In the genomic region with DNA sequence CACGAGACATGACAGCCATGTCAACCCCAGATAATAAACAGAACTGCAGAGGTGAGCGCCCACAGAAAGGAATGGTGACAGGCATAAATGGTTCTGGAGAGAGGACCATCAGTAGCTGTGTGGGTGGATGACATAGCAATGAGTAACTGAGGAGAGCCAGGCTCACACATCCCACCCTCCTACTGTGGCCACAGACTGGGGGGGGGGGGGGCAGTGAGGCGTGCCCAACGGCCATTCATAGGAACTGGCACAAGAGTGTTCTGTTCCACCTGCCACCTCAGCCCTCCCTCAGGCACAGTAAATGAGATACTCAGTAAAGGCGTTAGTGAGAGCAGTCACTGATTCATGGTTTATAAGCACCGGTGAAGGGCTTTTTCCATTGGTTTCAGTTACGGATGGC, we compare ENCODE assay signal across 22 mouse cellular contexts. TPM values are rescaled to one million over a fixed set of nuclear protein-coding genes. Genes with fewer than 3 reads are reported as not detected.
DNase-seq lines count a peak whose midpoint lies in the region; ATAC-seq and TF ChIP-seq lines count a peak whose summit lies in the region.
"Had no signal": no experiment of that assay in that cellular context is flagged by ENCODE, and none has a peak within 500 bp of the region (broad histone marks: within the 10 kb centered on the region; RNA-seq: fewer than 3 reads in every experiment).

No protein-coding gene starts in this region.

- no peaks in the 10 kb centered on the region for H3K4me1 ChIP-seq in intestine, embryonic 14.5 days (replicated peaks; ENCODE audit: control insufficient read depth, insufficient read depth, low read length)
- no peaks in the 10 kb centered on the region for H3K4me1 ChIP-seq in intestine, postnatal 0 days (replicated peaks; ENCODE audit: control insufficient read depth, insufficient read depth, low read length)
- H3K4me1 ChIP-seq in limb, embryonic 15.5 days, result no peaks in the 10 kb centered on the region
- no peaks in the 10 kb centered on the region for H3K4me1 ChIP-seq in limb, embryonic 10.5 days
- H3K4me1 ChIP-seq: embryonic facial prominence, embryonic 12.5 days; forebrain, embryonic 15.5 days; heart, embryonic 12.5 days had no signal

- no peak for TF ChIP-seq CTCF in intestine, postnatal 0 days (IDR thresholded peaks at IDR 0.05; ENCODE audit: low read depth)
- no peak for TF ChIP-seq CTCF in Patski (IDR thresholded peaks at IDR 0.05)

- H3K27me3 ChIP-seq in intestine, embryonic 14.5 days (replicated peaks; ENCODE audit: control insufficient read depth, insufficient read depth, low read length), result no peaks in the 10 kb centered on the region
- no peaks in the 10 kb centered on the region for H3K27me3 ChIP-seq in intestine, postnatal 0 days (replicated peaks; ENCODE audit: control insufficient read depth, insufficient read depth, low read length)
- no peaks in the 10 kb centered on the region for H3K27me3 ChIP-seq in limb, embryonic 15.5 days
- no peaks in the 10 kb centered on the region for H3K27me3 ChIP-seq in limb, embryonic 10.5 days (ENCODE audit: low read depth, poor library complexity, severe bottlenecking)
- no peaks in the 10 kb centered on the region for H3K27me3 ChIP-seq in Patski
- H3K27me3 ChIP-seq: forebrain, embryonic 15.5 days had no signal

- H3K9ac ChIP-seq in intestine, embryonic 14.5 days (ENCODE audit: low read length), result no peak overlapping the region
- no peak overlapping the region for H3K9ac ChIP-seq in intestine, postnatal 0 days (ENCODE audit: low read depth, low read length)
- no peak overlapping the region for H3K9ac ChIP-seq in limb, embryonic 15.5 days
- H3K9ac ChIP-seq: embryonic facial prominence, embryonic 12.5 days; forebrain, embryonic 15.5 days; heart, embryonic 12.5 days had no signal

- no peaks in the 10 kb centered on the region for H3K36me3 ChIP-seq in intestine, embryonic 14.5 days (ENCODE audit: control insufficient read depth, insufficient read depth, low read length)
- H3K36me3 ChIP-seq in intestine, postnatal 0 days (ENCODE audit: control insufficient read depth, insufficient read depth), result no peaks in the 10 kb centered on the region
- H3K36me3 ChIP-seq in limb, embryonic 15.5 days, result no peaks in the 10 kb centered on the region
- H3K36me3 ChIP-seq in limb, embryonic 10.5 days, result no peaks in the 10 kb centered on the region
- H3K36me3 ChIP-seq: embryonic facial prominence, embryonic 12.5 days; forebrain, embryonic 15.5 days; heart, embryonic 12.5 days had no signal

- 82% methylated on average over 7 of the region's 7 CpGs for WGBS in intestine, embryonic 14.5 days
- WGBS in intestine, postnatal 0 days, result 84% methylated on average over 7 of the region's 7 CpGs
- 84% methylated on average over 7 of the region's 7 CpGs for WGBS in limb, embryonic 15.5 days
- WGBS in limb, embryonic 10.5 days, result 87% methylated on average over 7 of the region's 7 CpGs

- CTCF ChIA-PET in Patski (lab: Charles Lee), result interaction anchor here (1.1 to 1.4 kb wide), 2 partner anchors 9 to 21 kb away, joined by 3 to 4 read pairs; no protein-coding TSS in a partner anchor

- no peak overlapping the region for H3K27ac ChIP-seq in intestine, embryonic 14.5 days (ENCODE audit: low read depth)
- no peak overlapping the region for H3K27ac ChIP-seq in intestine, postnatal 0 days (ENCODE audit: low read depth, low read length)
- H3K27ac ChIP-seq in limb, embryonic 15.5 days, result no peak overlapping the region
- no peak overlapping the region for H3K27ac ChIP-seq in limb, embryonic 10.5 days
- H3K27ac ChIP-seq: embryonic facial prominence, embryonic 12.5 days; forebrain, embryonic 15.5 days had no signal

- DNase-seq in intestine, embryonic 14.5 days (ENCODE audit: low spot score), result peak; percentile 33
- no peak for DNase-seq in limb, embryonic 10.5 days (ENCODE audit: low spot score)
- peak; percentile 51 for DNase-seq in Patski (ENCODE audit: low read depth, low spot score)
- DNase-seq in adrenal gland, adult 2 months, result no peak
- DNase-seq in frontal cortex, postnatal 36 days (ENCODE audit: low spot score in 2 of 2), result no peak
- DNase-seq: adrenal gland, postnatal 10 days; B cell, adult 2 months; cerebellum, adult 11-12 months; cerebellum, adult 9-10 months; cerebellum, postnatal 25 days; gastrocnemius, postnatal 10 days; heart, postnatal 36 days; kidney, adult 18-20 months had no signal

- in situ Hi-C loops in Patski (cut with MboI; ENCODE audit: low pct_unique_long_range_greater_than_20kb), result no loop called here

- H3K4me3 ChIP-seq in intestine, embryonic 14.5 days (ENCODE audit: low read depth, low read length), result no peak overlapping the region
- no peak overlapping the region for H3K4me3 ChIP-seq in intestine, postnatal 0 days (ENCODE audit: low read depth, low read length)
- H3K4me3 ChIP-seq in limb, embryonic 15.5 days, result no peak overlapping the region
- no peak overlapping the region for H3K4me3 ChIP-seq in limb, embryonic 10.5 days
- H3K4me3 ChIP-seq: embryonic facial prominence, embryonic 12.5 days; forebrain, embryonic 15.5 days; heart, embryonic 12.5 days had no signal

- ATAC-seq in intestine, embryonic 14.5 days (replicated peaks; ENCODE audit: low FRiP score, low TSS enrichment, low read depth), result no peak
- no peak for ATAC-seq in intestine, postnatal 0 days
- peak; percentile 42; the same call in 1 of the 2 replicates for ATAC-seq in limb, embryonic 15.5 days (ENCODE audit: insufficient number of reproducible peaks, low FRiP score, low TSS enrichment, low read depth)
- no peak for ATAC-seq in Patski
- ATAC-seq: forebrain, embryonic 15.5 days; hindbrain, embryonic 16.5 days; inflammation-experienced regulatory T-cells, adult 6 months had no signal

- peaks cover 2% of the 10 kb centered on the region; the same call in 1 of the 2 replicates for H3K9me3 ChIP-seq in intestine, embryonic 14.5 days (ENCODE audit: control insufficient read depth, low read length)
- no peaks in the 10 kb centered on the region for H3K9me3 ChIP-seq in intestine, postnatal 0 days (ENCODE audit: control insufficient read depth)
- no peaks in the 10 kb centered on the region for H3K9me3 ChIP-seq in limb, embryonic 15.5 days
- no peaks in the 10 kb centered on the region for H3K9me3 ChIP-seq in limb, embryonic 10.5 days (replicated peaks)
- H3K9me3 ChIP-seq: embryonic facial prominence, embryonic 12.5 days; forebrain, embryonic 15.5 days had no signal

- POLR2A ChIA-PET in Patski (lab: Charles Lee), result no interaction called here

- no peak overlapping the region for H3K4me2 ChIP-seq in intestine, embryonic 14.5 days (ENCODE audit: low read length)
- H3K4me2 ChIP-seq in intestine, postnatal 0 days (replicated peaks; ENCODE audit: low read depth), result no peak overlapping the region
- no peak overlapping the region for H3K4me2 ChIP-seq in limb, embryonic 15.5 days
- H3K4me2 ChIP-seq: embryonic facial prominence, embryonic 12.5 days; forebrain, embryonic 15.5 days; heart, embryonic 12.5 days had no signal

RNA-seq across cellular contexts. Expression of a gene that starts 23.0 kb away (rescaled TPM):
- 103 TPM in 2 replicates for polyA plus RNA-seq in intestine, embryonic 14.5 days (2014; fragmentation: Nextera tagmentation; extraction: Ambion mirVana)
- 31.5 and 33.3 TPM in 2 replicates for polyA plus RNA-seq in intestine, postnatal 0 days (2015; fragmentation: Nextera tagmentation; extraction: Ambion mirVana)
- 183 and 219 TPM in 2 replicates for polyA plus RNA-seq in limb, embryonic 15.5 days (2015; fragmentation: Nextera tagmentation; extraction: Ambion mirVana)
- polyA plus RNA-seq in limb, embryonic 10.5 days (2016; fragmentation: Nextera tagmentation; extraction: Ambion mirVana), result 2.8 and 5.6 TPM in 2 replicates
- 0.13 TPM for polyA plus RNA-seq in Patski (2021)
- total RNA-seq in adrenal gland, adult 2 months (2021), result 10 to 100 TPM; 19.8 to 29.9 TPM
- polyA plus RNA-seq in adrenal gland, adult 2 months (2012; rRNA removed), result 10.6 and 12.3 TPM in 2 replicates
- total RNA-seq: MEL had no signal

RNA-seq across cellular contexts. Expression of a gene that starts 48.2 kb away (rescaled TPM):
- polyA plus RNA-seq in intestine, embryonic 14.5 days (2014; fragmentation: Nextera tagmentation; extraction: Ambion mirVana), result 0.60 and 0.96 TPM in 2 replicates
- polyA plus RNA-seq in intestine, postnatal 0 days (2015; fragmentation: Nextera tagmentation; extraction: Ambion mirVana), result 3.0 and 3.4 TPM in 2 replicates
- polyA plus RNA-seq in limb, embryonic 15.5 days (2015; fragmentation: Nextera tagmentation; extraction: Ambion mirVana), result 1.4 and 1.6 TPM in 2 replicates
- polyA plus RNA-seq in limb, embryonic 10.5 days (2016; fragmentation: Nextera tagmentation; extraction: Ambion mirVana), result 0.06 and 0.51 TPM in 2 replicates
- polyA plus RNA-seq in Patski (2021), result 0.03 TPM
- total RNA-seq in adrenal gland, adult 2 months (2021), result 1 to 10 TPM; 2.9 to 3.1 TPM
- 0.68 and 1.1 TPM in 2 replicates for polyA plus RNA-seq in adrenal gland, adult 2 months (2012; rRNA removed)
- total RNA-seq: MEL had no signal
- polyA plus RNA-seq: hindbrain, embryonic 11.5 days; inflammation-experienced regulatory T-cells, adult 6 months had no signal

Comparison
In these comparisons a context has a peak if more than half of its experiments do, and no peak if none do; other contexts are left out.
1. DNase-seq: peak in intestine, embryonic 14.5 days (single experiment) and Patski (single experiment); none in limb, embryonic 10.5 days (single experiment), adrenal gland, adult 2 months (single experiment) and frontal cortex, postnatal 36 days (0 of 2).